Mouse (Mus musculus) E14TG2a.4 (cell line): ENCODE results near the gene Dnajb8.

ENCODE experiments used
- CTCF ChIP-seq: conservative IDR thresholded peaks from 2 replicates; pipeline ENCODE4 v1.5.1; 2014; ENCODE audit warnings: low read length
- NANOG ChIP-seq: IDR thresholded peaks from 2 replicates; pipeline ENCODE4 v1.6.1; 2014; ENCODE audit warnings: borderline replicate concordance, low read length, mixed read lengths

- TF ChIP-seq NANOG (no peak), CTCF (no peak)
Measured at GRCm38 (mm10) chr6:88196733-88197312, 25.2 kb upstream of the Dnajb8 start.
